Mouse (Mus musculus) midbrain, postnatal 0 days (tissue): ENCODE results near the gene Snx14. TPM values are rescaled to one million over a fixed set of nuclear protein-coding genes. Genes with fewer than 3 reads are reported as not detected.
"Not testable (repeated sequence)": the region's sequence is repeated elsewhere in the genome, so short reads cannot be mapped to it uniquely, and the experiment has no call there.

ENCODE experiments used
- ATAC-seq: fragments of 200-750 bp; cut with Nextera tagmentation; 2 replicates; pipeline ENCODE4 v1.8.0; 2017; ENCODE audit warnings: moderate number of reproducible peaks, mild to moderate bottlenecking, moderate TSS enrichment, moderate library complexity; ENCODE audit not compliant: low FRiP score
- DNase-seq: peaks from one replicate; pipeline ENCODE4 v3.0.0-alpha.2; 2015; ENCODE audit warnings: low spot score
- H3K27ac ChIP-seq: fragments of 300-500 bp; sonication (generic); 2 replicates; pipeline ENCODE4 v1.5.1; 2014; ENCODE audit warnings: low read depth, mild to moderate bottlenecking, low read length, mixed read lengths
- H3K27me3 ChIP-seq: fragments of 300-500 bp; sonication (generic); 2 replicates; pipeline ENCODE4 v1.6.1; 2014; ENCODE audit warnings: low read length, control low read depth, mixed read lengths; ENCODE audit not compliant: insufficient read depth
- H3K36me3 ChIP-seq: fragments of 300-500 bp; sonication (generic); 2 replicates; pipeline ENCODE4 v1.6.1; 2014; ENCODE audit warnings: low read length, control low read depth, mixed read lengths; ENCODE audit not compliant: insufficient read depth
- H3K4me1 ChIP-seq: fragments of 300-500 bp; sonication (generic); 2 replicates; pipeline ENCODE4 v1.6.1; 2014; ENCODE audit warnings: mild to moderate bottlenecking, control low read depth, antibody characterized with exemption, low read length, mixed read lengths; ENCODE audit not compliant: insufficient read depth
- H3K4me2 ChIP-seq: fragments of 300-500 bp; sonication (generic); 2 replicates; pipeline ENCODE4 v1.6.1; 2014; ENCODE audit warnings: low read depth, mild to moderate bottlenecking, low read length, mixed read lengths; ENCODE audit not compliant: poor library complexity, severe bottlenecking
- H3K4me3 ChIP-seq: fragments of 300-500 bp; sonication (generic); 2 replicates; pipeline ENCODE4 v1.5.1; 2014; ENCODE audit warnings: low read depth, mild to moderate bottlenecking, low read length, moderate library complexity
- H3K9ac ChIP-seq: fragments of 300-500 bp; sonication (generic); replicated peaks from 2 replicates; pipeline ENCODE4 v1.6.1; 2014; ENCODE audit warnings: mild to moderate bottlenecking, low read length, moderate library complexity, mixed read lengths; ENCODE audit not compliant: poor library complexity, severe bottlenecking
- H3K9me3 ChIP-seq: fragments of 300-500 bp; sonication (generic); 2 replicates; pipeline ENCODE4 v1.6.1; 2016; ENCODE audit warnings: low read length, control low read depth
- CTCF ChIP-seq: IDR thresholded peaks from 2 replicates; pipeline ENCODE4 v1.5.1; 2016; ENCODE audit warnings: antibody characterized with exemption, mild to moderate bottlenecking
- WGBS: fragments of 180-500 bp; shearing (Covaris S2); extraction: QIAGEN DNeasy Blood & Tissue Kit; methylation state at CpG from one replicate; pipeline ENCODE4 v1.1.7; 2014; 5-methylcytosine and 5-hydroxymethylcytosine counted together
- polyA plus RNA-seq: library from polyadenylated mRNA; unstranded; fragments of >200 nt; fragmentation: Nextera tagmentation; extraction: Ambion mirVana; gene quantifications from 2 replicates; pipeline ENCODE4 v1.2.1, GENCODE M21; 2015
- total RNA-seq: library from RNA; depleted of rRNA; stranded (reverse); fragments of >200 nt; gene quantifications from 2 replicates; pipeline ENCODE4 v1.2.3, GENCODE M21; 2014; rRNA removed

Snx14 gene
- total RNA-seq (33.5 and 43.0 TPM in 2 replicates), polyA plus RNA-seq (28.6 TPM in 2 replicates)

- under 1% methylated on average over 58 of the region's 62 CpGs for WGBS
- Histone ChIP-seq H3K4me3 (peak within 1 kb of the TSS; percentile 90), H3K36me3 (no peaks in the 10 kb centered on the region), H3K27me3 (no peaks in the 10 kb centered on the region), H3K27ac (peak within 1 kb of the TSS; percentile 89), H3K4me2 (peak within 1 kb of the TSS; percentile 66), H3K4me1 (0 out of 2 replicates have a peak, but pooled peaks cover 2% of the 10 kb centered on the region), H3K9ac (peak within 1 kb of the TSS; percentile 91), H3K9me3 (no peaks in the 10 kb centered on the region)
- peak; percentile 96 for DNase-seq
- TF ChIP-seq CTCF, result no peak
- peak; percentile 96 for ATAC-seq
Observed at GRCm38 (mm10) chr9:88438555-88439237, at the start of gene Snx14. TSS of gene Snx14 (minus strand) at chr9:88438958.

- no peaks in the 10 kb centered on the region for H3K27me3 ChIP-seq
- no peak overlapping the region for H3K27ac ChIP-seq
- WGBS, result 44% methylated on average over 6 of the region's 6 CpGs
- H3K36me3 ChIP-seq, result no peaks in the 10 kb centered on the region
- no peak overlapping the region for H3K9ac ChIP-seq
- H3K4me3 ChIP-seq, result no peak overlapping the region
- TF ChIP-seq CTCF, result no peak
- no peak for ATAC-seq
- DNase-seq, result no peak
- H3K4me1 ChIP-seq, result peaks cover 5% of the 10 kb centered on the region; the same call in 1 of the 2 replicates
- H3K9me3 ChIP-seq, result no peaks in the 10 kb centered on the region
- no peak overlapping the region for H3K4me2 ChIP-seq
Observed at GRCm38 (mm10) chr9:88484531-88484930, 45.8 kb upstream of the Snx14 start.

- no peak for TF ChIP-seq CTCF
- Histone ChIP-seq H3K4me2 (peak overlapping the region; percentile 56), H3K27ac (peak overlapping the region; percentile 99), H3K36me3 (no peaks in the 10 kb centered on the region), H3K4me3 (peak overlapping the region; percentile 99), H3K4me1 (peaks cover 5% of the 10 kb centered on the region; the same call in 1 of the 2 replicates), H3K9ac (peak overlapping the region; percentile 94), H3K9me3 (no peaks in the 10 kb centered on the region), H3K27me3 (no peaks in the 10 kb centered on the region)
- ATAC-seq, result no peak
- WGBS, result under 1% methylated on average over 31 of the region's 52 CpGs
- DNase-seq, result peak; percentile 66
Observed at GRCm38 (mm10) chr9:88482829-88483396, 44.2 kb upstream of the Snx14 start.

DNA sequence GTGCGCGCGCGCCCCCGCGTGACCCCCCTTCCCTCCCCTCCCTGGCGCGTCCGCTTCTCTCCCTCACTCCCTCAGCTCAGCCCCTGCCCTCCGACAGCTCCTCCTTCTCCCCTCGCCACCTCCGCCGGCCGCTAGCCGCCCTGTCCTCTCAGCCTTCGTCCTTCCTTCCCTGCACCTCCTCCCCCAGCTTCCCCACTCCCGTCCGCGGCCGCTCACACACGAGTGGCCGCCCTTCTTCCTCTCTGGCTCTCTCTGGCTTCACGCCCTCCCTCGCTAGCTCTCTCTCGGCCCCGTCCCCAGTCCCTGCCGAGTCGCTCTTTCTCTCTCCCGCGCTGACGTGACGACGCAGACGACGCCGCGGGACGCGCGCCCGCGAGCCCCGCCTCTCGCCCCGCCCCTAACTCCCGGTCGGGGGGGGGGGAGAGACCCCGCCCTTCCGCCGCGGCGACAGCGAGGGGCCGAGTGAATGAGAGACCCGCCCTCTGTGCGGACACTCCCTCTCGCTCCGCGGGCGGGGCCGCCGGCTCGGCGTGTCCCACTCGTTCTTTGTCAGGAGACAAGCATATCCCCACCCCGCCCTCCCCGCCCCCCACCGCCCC lies 43.6 kb upstream of the Snx14 start, which contains the start of gene Syncrip:
Gene Syncrip (minus strand): TSS at position 345 of the 599 bp plus-strand sequence.
- ATAC-seq, result peak; percentile 94
- Histone ChIP-seq H3K4me3 (peak within 1 kb of the TSS; percentile 99), H3K9ac (peak within 1 kb of the TSS; percentile 94), H3K27ac (peak within 1 kb of the TSS; percentile 99), H3K4me2 (peak within 1 kb of the TSS; percentile 71)
- not testable (repeated sequence) for H3K9me3 ChIP-seq, H3K4me1 ChIP-seq, H3K36me3 ChIP-seq, H3K27me3 ChIP-seq
- WGBS, result 1% methylated on average over 35 of the region's 68 CpGs
- DNase-seq, result peak; percentile 95

- Histone ChIP-seq H3K4me2 (peak overlapping the region; percentile 71), H3K9me3 (no peaks in the 10 kb centered on the region), H3K9ac (peak overlapping the region; percentile 92), H3K27ac (peak overlapping the region; percentile 96), H3K27me3 (no peaks in the 10 kb centered on the region), H3K4me3 (peak overlapping the region; percentile 99), H3K36me3 (no peaks in the 10 kb centered on the region), H3K4me1 (peaks cover 5% of the 10 kb centered on the region; the same call in 1 of the 2 replicates)
- TF ChIP-seq CTCF, result no peak
- ATAC-seq (peak; percentile 40), DNase-seq (peak; percentile 48)
- 0% methylated on average over 1 of the region's 43 CpGs for WGBS
Observed at GRCm38 (mm10) chr9:88481791-88482160, 43.0 kb upstream of the Snx14 start.
